Mouse (Mus musculus): ENCODE results near the gene Cdk5r1. TPM values are rescaled to one million over a fixed set of nuclear protein-coding genes. Genes with fewer than 3 reads are reported as not detected.

Cdk5r1 gene
- polyA plus RNA-seq, 2 experiments: 0.17 to 0.64 TPM

DNA sequence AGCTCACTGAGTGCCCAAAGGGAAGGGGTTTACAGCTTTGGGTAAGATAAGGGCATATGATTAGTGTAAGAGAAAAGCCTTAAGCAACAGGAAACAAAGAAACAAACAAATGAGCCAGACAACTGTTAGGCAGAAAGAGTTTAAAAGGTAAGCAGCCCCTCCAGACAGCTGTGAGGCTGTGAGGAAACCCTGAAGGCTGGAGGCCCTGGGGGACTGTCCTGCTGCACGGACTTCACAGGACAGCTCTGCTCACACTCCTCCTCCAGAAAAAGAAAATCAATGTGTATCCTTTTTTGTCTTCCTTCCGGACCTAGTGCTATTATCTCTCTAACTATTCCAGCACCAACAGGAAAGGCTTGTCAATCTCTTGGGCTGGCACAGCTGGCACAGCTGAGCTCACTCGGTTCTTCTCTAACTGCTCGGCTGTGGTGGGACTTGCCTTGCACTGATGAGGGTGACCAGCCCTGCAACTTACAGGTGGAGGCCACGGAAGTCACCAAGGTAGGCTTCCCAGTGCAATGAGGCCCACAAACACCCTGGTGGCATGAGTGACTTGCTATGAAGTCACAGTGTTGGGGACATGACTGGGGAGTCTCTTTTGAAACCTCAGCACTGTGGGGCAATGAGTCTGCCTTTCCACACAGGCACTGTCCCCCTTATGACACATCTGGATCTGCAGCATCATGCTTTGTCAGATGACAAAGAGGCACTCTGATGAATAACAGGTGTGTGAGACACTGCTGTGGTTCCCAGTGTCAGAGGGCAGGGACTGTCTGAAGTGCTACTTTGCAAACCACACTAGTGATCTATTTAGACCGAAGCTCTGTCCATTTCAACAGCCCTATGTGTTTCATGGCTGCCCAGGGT is 27.9 kb downstream of the Cdk5r1 start:
- no peak overlapping the region for H3K27ac ChIP-seq
- no peaks in the 10 kb centered on the region for H3K36me3 ChIP-seq (replicated peaks; ENCODE audit: control insufficient read depth, insufficient read depth, low read depth)
- H3K9ac ChIP-seq (replicated peaks): no peak overlapping the region
- DNase-seq (ENCODE audit: low read depth in 3 of 3, low spot score in 3 of 3) (no peak), ATAC-seq (ENCODE audit: insufficient read depth) (no peak)
- peaks cover 0 to 5% of the 10 kb centered on the region in 2 experiments; a peak in 1 of 4 replicates for H3K4me1 ChIP-seq (replicated peaks; ENCODE audit: control insufficient read depth in 2 of 2, insufficient read depth in 2 of 2, low read length in 1 of 2)
- no peak overlapping the region for H3K4me2 ChIP-seq (ENCODE audit: low read depth)
- H3K9me3 ChIP-seq (ENCODE audit: control insufficient read depth, low read length): no peaks in the 10 kb centered on the region
- no peak for TF ChIP-seq EP300 (IDR thresholded peaks at IDR 0.05; ENCODE audit: low read depth)
- TF ChIP-seq CTCF (IDR thresholded peaks at IDR 0.05; ENCODE audit: low read depth): no peak
- H3K27me3 ChIP-seq (ENCODE audit: control insufficient read depth, insufficient read depth, low read length): no peaks in the 10 kb centered on the region
- H3K4me3 ChIP-seq (ENCODE audit: insufficient read depth in 1 of 2, low read depth in 2 of 2, low read length in 2 of 2): no peak overlapping the region
- WGBS (ENCODE audit: insufficient replicate concordance): 18% methylated on average over 6 of the region's 6 CpGs

- H3K27ac ChIP-seq: no peak overlapping the region
- no peaks in the 10 kb centered on the region for H3K9me3 ChIP-seq (ENCODE audit: control insufficient read depth, low read length)
- no peaks in the 10 kb centered on the region for H3K27me3 ChIP-seq (ENCODE audit: control insufficient read depth, insufficient read depth, low read length)
- TF ChIP-seq EP300 (IDR thresholded peaks at IDR 0.05; ENCODE audit: low read depth) (no peak), CTCF (IDR thresholded peaks at IDR 0.05; ENCODE audit: low read depth) (no peak)
- H3K36me3 ChIP-seq (replicated peaks; ENCODE audit: control insufficient read depth, insufficient read depth, low read depth): no peaks in the 10 kb centered on the region
- H3K4me1 ChIP-seq (replicated peaks; ENCODE audit: control insufficient read depth in 2 of 2, insufficient read depth in 2 of 2, low read length in 1 of 2): peaks cover 0 to 5% of the 10 kb centered on the region in 2 experiments; a peak in 1 of 4 replicates
- H3K4me2 ChIP-seq (ENCODE audit: low read depth): no peak overlapping the region
- no peak for DNase-seq (ENCODE audit: low read depth in 3 of 3, low spot score in 3 of 3)
- ATAC-seq (ENCODE audit: insufficient read depth): no peak
- WGBS (ENCODE audit: insufficient replicate concordance): 63% methylated on average over 3 of the region's 3 CpGs
- no peak overlapping the region for H3K4me3 ChIP-seq (ENCODE audit: insufficient read depth in 1 of 2, low read depth in 2 of 2, low read length in 2 of 2)
- no peak overlapping the region for H3K9ac ChIP-seq (replicated peaks)
Observed at GRCm38 (mm10) chr11:80505581-80505980, 28.8 kb downstream of the Cdk5r1 start.

- no peak for TF ChIP-seq CTCF (IDR thresholded peaks at IDR 0.05; ENCODE audit: low read depth)
- TF ChIP-seq EP300 (IDR thresholded peaks at IDR 0.05; ENCODE audit: low read depth): no peak
- no peaks in the 10 kb centered on the region for H3K36me3 ChIP-seq (replicated peaks; ENCODE audit: control insufficient read depth, insufficient read depth, low read depth)
- no peak overlapping the region for H3K4me3 ChIP-seq (ENCODE audit: insufficient read depth in 1 of 2, low read depth in 2 of 2, low read length in 2 of 2)
- no peak overlapping the region for H3K27ac ChIP-seq
- no peak for ATAC-seq (ENCODE audit: insufficient read depth)
- H3K9me3 ChIP-seq (ENCODE audit: control insufficient read depth, low read length): no peaks in the 10 kb centered on the region
- no peak overlapping the region for H3K9ac ChIP-seq (replicated peaks)
- DNase-seq (ENCODE audit: low read depth in 3 of 3, low spot score in 3 of 3): no peak
- no peaks in the 10 kb centered on the region for H3K27me3 ChIP-seq (ENCODE audit: control insufficient read depth, insufficient read depth, low read length)
- no peak overlapping the region for H3K4me2 ChIP-seq (ENCODE audit: low read depth)
- H3K4me1 ChIP-seq (replicated peaks; ENCODE audit: control insufficient read depth in 2 of 2, insufficient read depth in 2 of 2, low read length in 1 of 2): peaks cover 0 to 5% of the 10 kb centered on the region in 2 experiments; a peak in 1 of 4 replicates
Observed at GRCm38 (mm10) chr11:80506483-80506882, 29.7 kb downstream of the Cdk5r1 start.

GRCm38 (mm10) chr11:80507791-80508190 is 31.0 kb downstream of the Cdk5r1 start:
- no peak overlapping the region for H3K4me3 ChIP-seq (ENCODE audit: insufficient read depth in 1 of 2, low read depth in 2 of 2, low read length in 2 of 2)
- TF ChIP-seq EP300 (IDR thresholded peaks at IDR 0.05; ENCODE audit: low read depth): no peak
- TF ChIP-seq CTCF (IDR thresholded peaks at IDR 0.05; ENCODE audit: low read depth): no peak

GRCm38 (mm10) chr11:80508361-80509175 is 31.7 kb downstream of the Cdk5r1 start:
- DNase-seq (ENCODE audit: low read depth in 3 of 3, low spot score in 3 of 3) (no peak), ATAC-seq (ENCODE audit: insufficient read depth) (no peak)
- 16% methylated on average over 19 of the region's 19 CpGs for WGBS (ENCODE audit: insufficient replicate concordance)
- Histone ChIP-seq H3K27me3 (ENCODE audit: control insufficient read depth, insufficient read depth, low read length) (no peaks in the 10 kb centered on the region), H3K4me2 (ENCODE audit: low read depth) (no peak overlapping the region), H3K36me3 (replicated peaks; ENCODE audit: control insufficient read depth, insufficient read depth, low read depth) (no peaks in the 10 kb centered on the region), H3K4me1 (replicated peaks; ENCODE audit: control insufficient read depth in 2 of 2, insufficient read depth in 2 of 2, low read length in 1 of 2) (peaks cover 0 to 5% of the 10 kb centered on the region in 2 experiments; a peak in 1 of 4 replicates), H3K9ac (replicated peaks) (no peak overlapping the region), H3K4me3 (ENCODE audit: insufficient read depth in 1 of 2, low read depth in 2 of 2, low read length in 2 of 2) (no peak overlapping the region), H3K27ac (no peak overlapping the region), H3K9me3 (ENCODE audit: control insufficient read depth, low read length) (no peaks in the 10 kb centered on the region)
- TF ChIP-seq EP300 (IDR thresholded peaks at IDR 0.05; ENCODE audit: low read depth) (no peak), CTCF (IDR thresholded peaks at IDR 0.05; ENCODE audit: low read depth) (no peak)

More at GRCm38 (mm10) chr11:80507791-80508190, 31.0 kb downstream of the Cdk5r1 start:
- ATAC-seq (ENCODE audit: insufficient read depth) (no peak), DNase-seq (ENCODE audit: low read depth in 3 of 3, low spot score in 3 of 3) (no peak)
- no peaks in the 10 kb centered on the region for H3K36me3 ChIP-seq (replicated peaks; ENCODE audit: control insufficient read depth, insufficient read depth, low read depth)
- no peak overlapping the region for H3K27ac ChIP-seq
- H3K4me1 ChIP-seq (replicated peaks; ENCODE audit: control insufficient read depth in 2 of 2, insufficient read depth in 2 of 2, low read length in 1 of 2): peaks cover 0 to 5% of the 10 kb centered on the region in 2 experiments; a peak in 1 of 4 replicates
- 58% methylated on average over 6 of the region's 6 CpGs for WGBS (ENCODE audit: insufficient replicate concordance)
- H3K9me3 ChIP-seq (ENCODE audit: control insufficient read depth, low read length): no peaks in the 10 kb centered on the region
- no peak overlapping the region for H3K4me2 ChIP-seq (ENCODE audit: low read depth)
- H3K27me3 ChIP-seq (ENCODE audit: control insufficient read depth, insufficient read depth, low read length): no peaks in the 10 kb centered on the region
- no peak overlapping the region for H3K9ac ChIP-seq (replicated peaks)

Measured in liver, embryonic 14.5 days (tissue).